Mouse (Mus musculus) spleen, adult 2 months (tissue): ENCODE data around the gene Rabif. TPM values are rescaled to one million over a fixed set of nuclear protein-coding genes. Genes with fewer than 3 reads are reported as not detected.

Experiments
- DNase-seq, 2 experiments: peaks; one replicate each; pipeline versions ENCODE4 v3.0.0 to v3.0.0-alpha.2; 2012 to 2021; ENCODE audit warnings: low spot score in 2 of 2, low read depth in 1 of 2
- H3K27ac ChIP-seq: fragments of 200-500 bp; 2 replicates; pipeline ENCODE4 v1.5.1; 2012; ENCODE audit warnings: low read length, inconsistent platforms; ENCODE audit not compliant: insufficient read depth
- H3K27me3 ChIP-seq: fragments of 200-500 bp; 2 replicates; pipeline ENCODE4 v1.6.1; 2012; ENCODE audit warnings: mild to moderate bottlenecking, moderate library complexity, low read length, inconsistent platforms; ENCODE audit not compliant: control insufficient read depth, insufficient read depth
- H3K36me3 ChIP-seq: fragments of 200-500 bp; 2 replicates; pipeline ENCODE4 v1.6.1; 2012; ENCODE audit warnings: mild to moderate bottlenecking, low read length, inconsistent platforms; ENCODE audit not compliant: control insufficient read depth, insufficient read depth
- H3K4me1 ChIP-seq: fragments of 200-500 bp; 2 replicates; pipeline ENCODE4 v1.6.1; 2011; ENCODE audit warnings: inconsistent platforms; ENCODE audit not compliant: control insufficient read depth, insufficient read depth, insufficient read length
- H3K4me3 ChIP-seq: fragments of 200-500 bp; 2 replicates; pipeline ENCODE4 v1.5.1; 2011; ENCODE audit warnings: mild to moderate bottlenecking, inconsistent platforms; ENCODE audit not compliant: insufficient read depth, insufficient read length; ENCODE audit errors: extremely low read depth
- CTCF ChIP-seq: fragments of 200-500 bp; IDR thresholded peaks from 2 replicates; pipeline ENCODE4 v1.5.1; 2011; ENCODE audit warnings: mild to moderate bottlenecking, inconsistent platforms; ENCODE audit not compliant: insufficient read depth, insufficient read length, insufficient replicate concordance; ENCODE audit errors: extremely low read depth
- POLR2A ChIP-seq: fragments of 200-500 bp; IDR thresholded peaks from 2 replicates; pipeline ENCODE4 v1.6.1; 2011; ENCODE audit warnings: low read depth, low read length, inconsistent platforms
- WGBS: fragments of 180-500 bp; shearing (Covaris S2); methylation state at CpG from one replicate; pipeline ENCODE4 v1.1.7; 2018; 5-methylcytosine and 5-hydroxymethylcytosine counted together
- polyA plus RNA-seq: library from polyadenylated mRNA; depleted of rRNA; stranded (reverse); fragments of >200 nt; gene quantifications from 2 replicates; pipeline ENCODE4 v1.2.3, GENCODE M21; 2012

Gene Rabif
- polyA plus RNA-seq, 1 experiment: 9.4 TPM

DNA sequence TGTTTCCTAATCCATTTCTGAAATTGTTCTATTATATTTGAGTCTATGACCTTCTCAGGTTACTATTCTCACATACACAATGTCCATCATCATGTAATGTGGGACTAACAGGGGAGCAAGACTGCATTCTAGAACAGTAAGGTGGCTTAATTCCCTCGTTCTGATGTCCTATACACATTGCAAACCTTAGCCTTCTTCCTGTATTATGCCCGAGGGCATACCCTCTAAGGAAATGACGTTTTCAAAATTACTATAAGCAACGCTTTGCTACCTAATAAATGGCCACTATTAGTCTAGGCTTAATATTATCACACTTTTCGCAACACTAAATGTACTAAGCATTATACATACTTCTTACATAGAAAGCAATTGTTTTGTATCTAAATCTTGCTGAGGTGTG, 492 bp upstream of the Rabif start:
- Histone ChIP-seq H3K4me1 (peaks cover 2% of the 10 kb centered on the region; the same call in 1 of the 2 replicates), H3K4me3 (peak overlapping the region; percentile 82), H3K27ac (peak overlapping the region; percentile 82), H3K36me3 (peaks cover 8% of the 10 kb centered on the region), H3K27me3 (no peaks in the 10 kb centered on the region)
- 6% methylated on average over 5 of the region's 5 CpGs for WGBS
- TF ChIP-seq POLR2A (no peak), CTCF (no peak)
- no peak for DNase-seq

DNA sequence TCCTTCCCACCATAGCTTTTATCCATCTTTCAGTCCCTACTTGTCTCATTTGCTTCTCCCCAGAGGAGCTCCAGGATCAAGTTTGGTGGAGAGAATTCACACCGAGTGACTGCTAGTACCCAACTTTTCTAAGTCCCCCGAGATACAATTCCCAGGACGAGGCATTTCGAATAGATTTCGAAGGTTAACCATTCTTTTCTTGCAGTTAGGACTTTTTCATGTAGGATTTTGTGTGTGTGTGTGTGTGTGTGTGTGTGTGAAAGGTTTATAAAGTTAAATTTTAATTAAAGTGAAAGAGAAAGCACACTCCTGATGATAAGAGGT, 730 bp downstream of the Rabif start:
- peak overlapping the region; percentile 98 for H3K27ac ChIP-seq
- DNase-seq: no peak
- peak overlapping the region; percentile 82 for H3K4me3 ChIP-seq
- WGBS: 9% methylated on average over 5 of the region's 5 CpGs
- peaks cover 2% of the 10 kb centered on the region; the same call in 1 of the 2 replicates for H3K4me1 ChIP-seq
- TF ChIP-seq CTCF (no peak), POLR2A (no peak)
- H3K36me3 ChIP-seq: peaks cover 2% of the 10 kb centered on the region; the same call in 1 of the 2 replicates
- H3K27me3 ChIP-seq: no peaks in the 10 kb centered on the region

GRCm38 (mm10) chr1:134495991-134496390, 1.5 kb downstream of the Rabif start:
- no peak for DNase-seq
- peaks cover 2% of the 10 kb centered on the region; the same call in 1 of the 2 replicates for H3K36me3 ChIP-seq
- no peak overlapping the region for H3K27ac ChIP-seq
- no peak overlapping the region for H3K4me3 ChIP-seq
- H3K27me3 ChIP-seq: no peaks in the 10 kb centered on the region
- H3K4me1 ChIP-seq: peaks cover 2% of the 10 kb centered on the region; the same call in 1 of the 2 replicates
- TF ChIP-seq CTCF (no peak), POLR2A (no peak)
- 87% methylated on average over 10 of the region's 10 CpGs for WGBS

GRCm38 (mm10) chr1:134500916-134501315, 6.5 kb downstream of the Rabif start:
- Histone ChIP-seq H3K4me1 (no peaks in the 10 kb centered on the region), H3K4me3 (no peak overlapping the region), H3K36me3 (peaks cover 7% of the 10 kb centered on the region; the same call in 1 of the 2 replicates), H3K27me3 (no peaks in the 10 kb centered on the region), H3K27ac (no peak overlapping the region)
- no peak for DNase-seq
- 100% methylated on average over 1 of the region's 1 CpGs for WGBS
- TF ChIP-seq CTCF (no peak), POLR2A (no peak)

DNA sequence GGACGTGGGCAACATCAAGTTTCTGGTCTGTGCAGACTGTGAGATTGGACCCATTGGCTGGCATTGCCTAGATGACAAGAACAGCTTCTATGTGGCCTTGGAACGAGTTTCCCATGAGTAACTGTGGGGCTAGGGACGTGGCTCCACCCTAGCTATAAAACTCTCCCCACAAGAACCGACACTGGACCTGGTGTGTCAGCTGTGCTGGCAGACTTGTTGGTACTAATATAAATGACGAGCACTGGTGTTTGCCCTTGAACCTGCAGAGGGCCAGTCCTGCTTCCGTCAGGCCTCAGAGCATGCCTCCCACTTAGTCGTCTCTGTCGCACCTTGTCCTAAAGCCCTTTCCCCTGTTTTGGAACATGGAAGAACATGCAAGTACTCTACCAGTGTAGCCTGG, 11.8 kb downstream of the Rabif start:
- no peak overlapping the region for H3K4me3 ChIP-seq
- H3K36me3 ChIP-seq: peaks cover 10% of the 10 kb centered on the region
- no peak for DNase-seq
- no peak overlapping the region for H3K27ac ChIP-seq
- TF ChIP-seq POLR2A (no peak), CTCF (no peak)
- no peaks in the 10 kb centered on the region for H3K4me1 ChIP-seq
- WGBS: 95% methylated on average over 8 of the region's 8 CpGs
- H3K27me3 ChIP-seq: no peaks in the 10 kb centered on the region

DNA sequence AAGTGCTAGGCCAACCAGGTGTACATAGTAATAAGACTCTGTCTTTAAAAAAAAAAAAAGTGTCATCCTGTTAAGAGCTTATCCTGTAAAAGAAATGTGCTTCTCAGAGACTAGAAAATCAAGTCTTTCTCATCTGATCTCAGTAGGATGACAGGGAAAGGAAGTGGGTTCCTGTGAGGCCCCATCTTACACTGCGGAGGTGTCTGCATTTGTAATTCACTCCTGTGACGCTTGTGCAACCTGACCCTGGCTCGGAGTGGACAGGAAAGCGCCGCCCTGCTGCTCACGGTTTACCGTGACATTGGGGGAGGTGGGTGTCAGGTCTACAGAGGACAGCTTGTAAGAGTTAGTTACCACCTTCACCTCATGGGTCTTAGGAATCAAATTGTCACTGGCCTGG, 15.6 kb downstream of the Rabif start:
- no peak overlapping the region for H3K4me3 ChIP-seq
- no peaks in the 10 kb centered on the region for H3K4me1 ChIP-seq
- H3K27me3 ChIP-seq: peaks cover 6% of the 10 kb centered on the region; the same call in 1 of the 2 replicates
- DNase-seq: peak in 1 of 2 experiments; percentile 26
- 41% methylated on average over 7 of the region's 7 CpGs for WGBS
- TF ChIP-seq CTCF (no peak), POLR2A (no peak)
- H3K36me3 ChIP-seq: peaks cover 10% of the 10 kb centered on the region
- no peak overlapping the region for H3K27ac ChIP-seq

- Histone ChIP-seq H3K4me3 (no peak overlapping the region), H3K4me1 (no peaks in the 10 kb centered on the region), H3K36me3 (peaks cover 4% of the 10 kb centered on the region), H3K27me3 (peaks cover 6% of the 10 kb centered on the region; the same call in 1 of the 2 replicates), H3K27ac (no peak overlapping the region)
- WGBS: 56% methylated on average over 4 of the region's 4 CpGs
- no peak for TF ChIP-seq POLR2A
- TF ChIP-seq CTCF: no peak
- DNase-seq: no peak
These were observed 17.7 kb downstream of the Rabif start for GRCm38 (mm10) chr1:134512183-134512582.

DNA sequence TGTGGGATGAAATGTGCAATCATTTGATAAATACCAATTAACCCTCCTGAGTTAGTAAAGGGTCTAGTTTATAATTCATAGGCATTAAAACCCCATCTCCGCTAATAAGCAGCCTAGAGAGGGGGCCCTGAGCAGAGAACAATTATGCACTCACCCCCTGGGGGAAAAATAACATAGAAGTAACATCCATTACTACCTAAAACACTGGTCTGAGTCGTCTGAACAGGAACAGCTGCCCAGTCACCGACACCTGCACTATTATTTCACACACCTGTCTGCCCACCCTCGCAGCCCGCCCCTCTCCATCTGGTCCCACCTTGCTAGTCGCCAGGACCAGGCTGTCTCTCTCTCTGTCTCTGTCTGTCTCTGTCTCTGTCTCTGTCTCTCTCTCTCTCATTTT, 18.1 kb downstream of the Rabif start:
- H3K36me3 ChIP-seq: peaks cover under 1% of the 10 kb centered on the region; the same call in 1 of the 2 replicates
- no peak for DNase-seq
- 80% methylated on average over 6 of the region's 6 CpGs for WGBS
- no peak for TF ChIP-seq CTCF
- no peak for TF ChIP-seq POLR2A
- peaks cover 6% of the 10 kb centered on the region; the same call in 1 of the 2 replicates for H3K27me3 ChIP-seq
- H3K4me3 ChIP-seq: no peak overlapping the region
- no peak overlapping the region for H3K27ac ChIP-seq
- no peaks in the 10 kb centered on the region for H3K4me1 ChIP-seq
